Mouse (Mus musculus) layer of hippocampus, adult 8-10 months (tissue): ENCODE results near the gene Arvcf. TPM values are rescaled to one million over a fixed set of nuclear protein-coding genes. Genes with fewer than 3 reads are reported as not detected.

Experiments used
- DNase-seq, 2 experiments: peaks; one replicate each; pipeline ENCODE4 v3.0.0; 2022; ENCODE audit warnings: low spot score in 2 of 2
- total RNA-seq, 4 experiments: library from RNA; stranded (reverse); gene quantifications; 2 replicates each; pipeline ENCODE4 v1.2.4; 2022

The Arvcf gene
- total RNA-seq, 4 experiments from 2014 or later, result 35.5 to 52.4 (median 41.6) TPM

- no peak for DNase-seq
Measured at GRCm38 (mm10) chr16:18353106-18353505, 5.1 kb downstream of the Arvcf start.

- DNase-seq, result no peak
Measured at GRCm38 (mm10) chr16:18356961-18357360, 9.0 kb downstream of the Arvcf start.

- no peak for DNase-seq
Measured at GRCm38 (mm10) chr16:18357977-18358376, 10.0 kb downstream of the Arvcf start.

- no peak for DNase-seq
Measured at GRCm38 (mm10) chr16:18360151-18360805, 12.3 kb downstream of the Arvcf start.

GRCm38 (mm10) chr16:18362948-18363347, 15.0 kb downstream of the Arvcf start:
- no peak for DNase-seq

GRCm38 (mm10) chr16:18366849-18367248, 18.9 kb downstream of the Arvcf start:
- DNase-seq, result no peak

- no peak for DNase-seq
Measured at GRCm38 (mm10) chr16:18370197-18370596, 22.2 kb downstream of the Arvcf start.

GRCm38 (mm10) chr16:18373632-18374031, 25.6 kb downstream of the Arvcf start:
- no peak for DNase-seq

- DNase-seq, result no peak
Measured at GRCm38 (mm10) chr16:18376297-18376954, 28.4 kb downstream of the Arvcf start.

GRCm38 (mm10) chr16:18377203-18377602, 29.2 kb downstream of the Arvcf start:
- DNase-seq, result no peak

- no peak for DNase-seq
Measured at GRCm38 (mm10) chr16:18378489-18378888, 30.5 kb downstream of the Arvcf start.

GRCm38 (mm10) chr16:18379338-18380001, 31.5 kb downstream of the Arvcf start:
- DNase-seq, result no peak

GRCm38 (mm10) chr16:18380495-18381063, 32.6 kb downstream of the Arvcf start:
- DNase-seq, result no peak

- no peak for DNase-seq
Measured at GRCm38 (mm10) chr16:18381621-18382258, 33.8 kb downstream of the Arvcf start.

- DNase-seq, result no peak
Measured at GRCm38 (mm10) chr16:18383045-18383726, 35.2 kb downstream of the Arvcf start.

- DNase-seq, result no peak
Measured at GRCm38 (mm10) chr16:18383756-18384155, 35.8 kb downstream of the Arvcf start.

GRCm38 (mm10) chr16:18384211-18384610, 36.2 kb downstream of the Arvcf start:
- no peak for DNase-seq

- DNase-seq, result no peak
Measured at GRCm38 (mm10) chr16:18384659-18385058, 36.7 kb downstream of the Arvcf start.

- DNase-seq, result no peak
Measured at GRCm38 (mm10) chr16:18385411-18385810, 37.4 kb downstream of the Arvcf start.

GRCm38 (mm10) chr16:18386451-18386850, 38.5 kb downstream of the Arvcf start:
- no peak for DNase-seq

GRCm38 (mm10) chr16:18386972-18387371, 39.0 kb downstream of the Arvcf start:
- DNase-seq, result no peak
